Mouse (Mus musculus): ENCODE data around the gene Fndc8.
A peak's percentile ranks its signal among the peaks of the same experiment; 100 is the strongest.

Fndc8 gene

DNA sequence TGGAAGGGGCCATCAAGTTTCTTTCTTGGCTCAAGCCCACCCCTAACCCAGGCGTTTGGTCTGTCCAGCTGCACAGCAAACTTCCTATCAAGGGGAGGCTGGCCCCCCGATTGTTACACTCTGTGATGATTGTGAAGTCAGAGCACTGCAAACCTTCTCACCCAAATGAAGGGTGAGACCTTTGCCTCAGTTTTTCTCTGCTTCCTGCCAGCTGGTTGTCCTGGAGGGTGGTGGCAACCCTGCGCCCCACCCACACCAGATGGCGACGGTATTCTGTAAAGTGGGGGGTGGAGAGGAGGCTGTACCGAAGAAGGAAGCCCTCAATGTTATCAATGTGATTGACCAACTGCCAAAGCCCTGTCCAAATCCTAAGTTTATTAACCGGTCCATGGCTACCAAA, at the start of gene Fndc8:
Gene Fndc8 (plus strand): TSS at position 189 of the 400 bp plus-strand sequence.
- no peak for DNase-seq

- no peak for DNase-seq
Observed at GRCm38 (mm10) chr11:82844771-82845414, 47.0 kb upstream of the Fndc8 start.

- peak; percentile 64 for DNase-seq
Observed at GRCm38 (mm10) chr11:82845415-82846078, 46.4 kb upstream of the Fndc8 start.

GRCm38 (mm10) chr11:82846079-82846436, 45.9 kb upstream of the Fndc8 start:
- no peak for DNase-seq

DNA sequence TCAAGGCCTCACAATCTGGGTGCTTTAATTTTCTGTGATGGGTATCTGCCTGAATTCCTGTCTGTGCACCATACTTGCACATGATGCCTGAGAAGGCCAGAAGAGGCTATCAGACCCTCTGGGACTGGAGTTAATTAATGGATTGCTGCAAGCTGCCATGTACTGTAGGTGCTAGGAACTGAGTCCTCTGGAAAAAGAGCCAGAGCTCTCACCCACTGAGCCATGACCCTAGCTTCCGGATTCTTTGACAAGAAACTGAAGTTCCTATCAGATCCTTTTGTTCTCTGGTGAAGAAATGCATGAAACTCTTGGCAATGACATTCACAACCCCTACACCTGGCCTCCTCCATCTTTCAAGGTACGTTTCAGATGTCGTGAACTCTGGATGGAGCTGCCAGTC, 45.0 kb upstream of the Fndc8 start:
- DNase-seq, result no peak

- peak; percentile 33 for DNase-seq
Observed at GRCm38 (mm10) chr11:82847571-82848000, 44.3 kb upstream of the Fndc8 start.

- no peak for DNase-seq
Observed at GRCm38 (mm10) chr11:82850259-82850658, 41.7 kb upstream of the Fndc8 start.

DNA sequence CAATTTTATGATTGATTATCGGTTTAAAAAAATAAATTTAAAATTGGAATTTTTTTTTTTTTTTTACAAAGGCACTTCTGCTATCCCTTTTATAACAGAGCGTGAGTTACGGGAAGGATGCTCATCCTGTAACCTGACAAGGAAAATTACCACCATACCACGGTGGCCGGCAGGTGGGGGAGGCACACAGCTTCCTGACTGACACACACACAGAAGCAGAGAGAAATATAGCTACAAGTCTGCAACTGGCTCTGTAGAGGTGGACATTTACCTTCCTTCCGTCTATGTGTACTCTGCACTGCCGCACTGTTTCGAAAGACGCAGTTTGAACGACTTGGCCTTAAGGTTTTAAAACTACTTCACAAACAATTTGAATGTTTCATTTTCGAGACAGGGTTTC, 39.8 kb upstream of the Fndc8 start:
- DNase-seq, result no peak

DNA sequence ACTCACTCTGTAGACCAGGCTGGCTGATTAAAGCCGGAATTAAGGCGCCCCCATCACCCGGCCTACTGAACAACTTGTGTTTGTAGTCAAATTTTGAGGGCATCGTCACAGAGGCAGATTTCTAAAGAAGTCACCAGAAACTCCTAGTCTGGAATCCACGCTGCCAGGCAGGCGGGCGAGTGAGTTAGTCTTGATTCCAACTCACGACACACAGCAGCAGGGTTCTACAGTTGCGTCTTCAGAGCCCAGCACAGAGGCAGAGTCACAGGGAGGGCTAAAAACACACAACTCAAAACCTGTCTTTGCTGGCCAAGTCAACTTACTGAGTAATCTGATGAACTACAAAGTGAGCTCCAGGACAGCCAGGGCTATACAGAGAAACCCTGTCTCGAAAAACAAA, 39.4 kb upstream of the Fndc8 start:
- DNase-seq, result no peak

DNA sequence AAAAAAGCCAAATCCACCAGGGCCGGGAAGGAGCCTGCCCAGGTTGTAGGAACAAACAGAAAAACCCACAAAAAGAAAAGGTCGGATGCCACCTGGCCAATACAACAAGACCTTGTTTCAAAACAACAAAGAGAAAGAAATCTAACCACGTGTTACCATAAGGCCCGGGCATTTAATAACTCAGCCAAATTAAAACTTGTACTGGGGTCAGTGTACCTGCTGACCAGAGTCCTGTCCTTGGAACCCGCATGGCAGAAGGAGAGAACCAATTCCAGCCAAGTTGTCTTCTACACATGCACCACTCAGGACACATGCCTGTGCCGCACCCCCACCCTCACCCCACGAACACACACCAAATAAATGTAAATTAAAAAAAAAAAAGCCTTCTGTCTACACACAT, 39.0 kb upstream of the Fndc8 start:
- DNase-seq, result no peak

DNA sequence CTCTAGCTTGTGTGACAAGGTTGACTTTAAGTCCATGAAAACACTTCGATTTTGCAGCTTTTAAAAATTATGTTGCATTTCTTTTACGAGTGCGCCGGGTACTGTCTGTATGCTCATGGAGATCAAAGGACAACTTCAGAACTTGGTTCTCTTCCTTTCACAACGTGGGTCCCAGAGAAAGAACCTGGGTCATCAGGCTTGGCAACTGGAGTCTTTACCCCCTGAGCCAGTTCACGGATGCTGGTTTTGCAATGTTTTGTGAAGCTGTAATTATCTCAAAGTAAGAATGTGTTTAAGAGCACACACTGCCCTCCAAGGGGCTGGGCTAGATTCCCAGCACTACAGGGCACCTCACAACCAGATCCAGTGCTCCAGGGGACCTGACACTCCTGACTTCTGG, 37.8 kb upstream of the Fndc8 start:
- DNase-seq, result no peak

DNA sequence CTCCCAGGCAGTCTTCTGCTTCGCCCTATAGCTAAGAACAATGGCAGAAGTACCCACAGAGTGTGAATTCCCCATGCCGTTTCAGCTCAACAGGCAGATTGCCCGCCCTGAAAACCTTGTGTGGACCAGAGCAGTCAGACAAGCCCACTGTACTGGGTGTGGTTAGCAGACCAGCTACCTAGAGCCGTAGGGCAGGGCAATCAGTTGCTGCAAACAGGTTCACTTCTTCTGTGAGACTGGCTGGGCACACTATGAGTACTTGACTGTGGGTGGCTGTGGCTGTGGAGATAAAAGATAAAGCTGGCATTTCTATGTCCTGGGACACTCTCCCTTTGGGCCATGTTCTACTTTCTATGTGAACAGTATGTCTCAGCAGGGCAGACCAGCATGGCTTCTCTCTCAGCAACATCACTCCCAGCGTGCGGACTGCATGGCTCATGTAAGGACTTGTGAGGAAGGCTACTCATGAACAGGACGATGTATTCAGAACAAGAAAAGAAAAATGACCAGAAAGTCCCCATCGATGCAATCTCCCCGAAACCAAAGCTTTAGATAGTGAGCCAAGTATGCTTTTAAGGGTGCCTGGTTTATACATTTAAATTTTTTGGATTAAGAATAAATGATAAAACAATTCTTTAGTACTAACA, 36.5 kb upstream of the Fndc8 start:
- DNase-seq, result no peak

GRCm38 (mm10) chr11:82856032-82856431, 35.9 kb upstream of the Fndc8 start:
- no peak for DNase-seq

DNA sequence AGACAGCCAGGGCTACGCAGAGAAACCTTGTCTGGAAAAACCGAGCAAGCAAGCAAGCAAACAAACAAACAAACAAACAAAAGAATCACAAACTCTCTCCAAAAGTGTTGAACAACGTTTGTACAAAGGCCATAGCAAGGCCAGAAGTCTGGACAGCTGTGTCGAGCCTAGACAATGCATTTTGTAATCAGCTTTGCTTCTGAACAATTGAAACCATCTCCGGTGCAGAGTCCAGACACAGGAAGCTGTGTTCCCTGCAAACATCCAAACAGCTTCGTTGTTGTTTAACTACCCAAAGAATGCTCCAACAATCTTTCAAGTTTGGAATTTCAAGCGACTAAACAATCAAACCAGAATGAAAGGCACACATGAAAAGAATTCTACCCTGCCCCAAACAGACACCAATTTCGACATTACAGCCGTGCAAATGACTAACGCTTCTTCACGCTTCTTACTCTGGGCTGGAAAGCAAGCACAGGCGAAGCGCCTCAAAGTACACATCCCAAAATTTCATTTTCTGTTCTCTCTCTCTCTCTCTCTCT, 34.5 kb upstream of the Fndc8 start:
- DNase-seq, result peak; percentile 46

DNA sequence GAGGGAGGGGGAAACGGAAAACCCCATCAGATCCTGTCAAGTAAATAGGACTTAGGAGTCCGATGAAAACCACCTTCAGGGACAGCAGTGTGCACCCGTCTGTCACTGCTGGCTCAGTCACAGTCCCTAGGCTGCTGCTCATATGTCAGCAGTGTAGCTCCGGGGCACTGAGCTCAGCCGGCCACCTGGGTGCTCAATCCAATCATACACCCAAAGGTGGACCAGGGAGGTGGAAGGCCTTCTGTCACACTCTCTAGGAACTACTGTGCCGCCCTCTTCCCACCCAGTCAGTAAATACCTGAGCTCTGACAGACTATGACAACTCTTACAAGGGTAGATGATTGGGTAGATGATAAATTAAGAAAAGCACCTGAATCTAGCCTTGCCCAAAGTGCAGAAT, 31.2 kb upstream of the Fndc8 start:
- no peak for DNase-seq

DNA sequence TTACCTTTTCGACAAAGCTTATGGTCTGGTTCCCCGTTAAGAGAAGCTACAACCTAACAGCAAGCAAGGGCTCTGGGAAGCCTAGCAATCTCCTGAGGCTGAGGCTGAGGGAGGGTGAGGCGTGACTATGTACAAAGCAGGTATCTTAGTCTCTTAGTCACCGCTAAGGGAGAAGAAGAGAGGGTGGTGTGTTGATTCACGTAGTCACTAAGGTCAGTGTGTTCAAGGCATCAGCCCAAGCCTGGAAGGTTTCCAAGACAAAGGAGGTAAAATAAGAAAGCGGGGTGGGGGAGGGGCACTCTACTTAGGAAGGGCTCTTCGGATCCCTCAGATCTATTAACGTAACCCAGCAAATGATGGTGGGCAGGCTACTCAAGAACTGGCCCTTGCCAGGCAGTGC, 30.4 kb upstream of the Fndc8 start:
- DNase-seq, result no peak

DNA sequence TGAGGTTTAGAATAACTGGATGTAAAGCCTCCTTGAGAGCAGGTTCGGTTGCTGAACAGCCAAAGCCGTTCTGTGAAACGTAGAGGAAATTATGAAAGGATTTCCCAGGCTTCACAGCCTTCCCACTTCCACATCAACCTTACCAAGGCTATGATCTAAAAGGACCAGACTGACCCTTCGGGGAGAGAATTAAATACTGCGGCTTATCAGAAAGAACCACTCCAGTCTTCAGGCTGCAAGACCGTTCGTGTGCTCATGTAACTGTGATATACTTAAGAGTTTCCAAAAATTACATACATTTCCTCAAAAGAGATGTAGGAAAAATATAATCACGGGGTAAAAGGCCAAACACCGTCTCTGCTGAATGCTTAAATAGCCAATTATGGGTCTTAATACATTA, 29.3 kb upstream of the Fndc8 start:
- no peak for DNase-seq

- no peak for DNase-seq
Observed at GRCm38 (mm10) chr11:82863059-82863458, 28.9 kb upstream of the Fndc8 start.

DNA sequence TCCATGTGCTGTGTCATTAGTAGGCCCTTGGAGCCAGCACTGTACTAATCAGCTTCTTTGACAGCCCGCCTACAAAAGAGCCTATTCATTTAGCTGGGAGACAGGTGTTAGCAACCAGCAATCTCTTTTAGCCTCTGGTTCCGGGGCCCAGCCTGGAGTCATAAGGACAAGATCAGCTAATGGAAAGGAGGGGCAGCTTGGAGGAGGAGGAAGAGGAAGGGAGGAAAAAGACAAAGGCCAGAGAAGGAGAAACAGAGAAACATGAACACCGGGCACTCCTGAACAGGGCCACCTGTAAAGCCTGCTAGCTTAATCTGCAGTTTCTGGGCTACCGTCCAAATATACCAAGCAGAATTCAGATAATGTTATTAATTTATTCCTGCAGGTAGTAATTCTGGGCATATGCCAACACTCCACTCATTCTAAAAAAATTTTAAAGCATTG, 28.4 kb upstream of the Fndc8 start:
- peak; percentile 31 for DNase-seq

DNA sequence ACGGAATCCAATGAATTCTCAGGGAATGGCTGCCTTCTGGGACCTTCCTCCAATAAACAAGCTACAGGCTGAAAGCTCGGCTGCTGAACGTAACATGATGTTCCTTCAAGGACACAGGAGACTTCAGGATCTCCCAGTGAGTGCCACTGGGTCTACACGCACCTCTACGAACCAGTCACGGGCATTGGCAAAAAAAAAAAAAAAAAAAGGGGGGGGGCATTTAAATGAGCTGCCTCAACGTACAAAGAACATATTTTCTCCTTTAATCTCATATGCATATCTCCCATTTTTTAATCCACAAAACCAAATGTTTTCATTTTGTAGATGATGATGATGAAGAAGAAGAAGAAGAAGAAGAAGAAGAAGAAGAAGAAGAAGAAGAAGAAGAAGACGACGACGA, 26.0 kb upstream of the Fndc8 start:
- DNase-seq, result no peak

- no peak for DNase-seq
Observed at GRCm38 (mm10) chr11:82866850-82867564, 24.9 kb upstream of the Fndc8 start.

DNA sequence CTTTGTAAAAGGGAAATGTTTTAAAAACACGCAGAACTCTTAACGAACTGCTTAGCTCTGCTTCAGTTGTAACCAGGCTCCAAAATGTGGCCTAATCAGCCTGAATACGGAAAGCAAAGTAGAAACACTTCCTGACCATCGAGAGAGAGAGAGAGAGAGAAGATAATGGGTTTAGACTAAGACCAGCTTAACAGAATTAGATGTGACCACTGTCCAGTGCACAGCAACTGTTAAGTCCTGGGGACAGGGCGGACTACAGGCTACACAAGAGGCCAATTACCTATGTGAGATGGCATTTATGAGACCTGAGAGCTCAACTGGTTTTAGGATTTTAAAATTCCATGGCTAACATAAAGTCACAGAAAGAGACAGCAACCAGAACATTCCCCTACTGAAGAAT, 24.0 kb upstream of the Fndc8 start:
- no peak for DNase-seq

- no peak for DNase-seq
Observed at GRCm38 (mm10) chr11:82869506-82870172, 22.3 kb upstream of the Fndc8 start.
